Mouse (Mus musculus) kidney, postnatal 25 days (tissue): ENCODE results near the gene Ppm1n.

ENCODE experiments used
- DNase-seq, 2 experiments: peaks; one replicate each; pipeline ENCODE4 v3.0.0; 2021; ENCODE audit warnings: mixed read lengths in 2 of 2

Gene Ppm1n

DNA sequence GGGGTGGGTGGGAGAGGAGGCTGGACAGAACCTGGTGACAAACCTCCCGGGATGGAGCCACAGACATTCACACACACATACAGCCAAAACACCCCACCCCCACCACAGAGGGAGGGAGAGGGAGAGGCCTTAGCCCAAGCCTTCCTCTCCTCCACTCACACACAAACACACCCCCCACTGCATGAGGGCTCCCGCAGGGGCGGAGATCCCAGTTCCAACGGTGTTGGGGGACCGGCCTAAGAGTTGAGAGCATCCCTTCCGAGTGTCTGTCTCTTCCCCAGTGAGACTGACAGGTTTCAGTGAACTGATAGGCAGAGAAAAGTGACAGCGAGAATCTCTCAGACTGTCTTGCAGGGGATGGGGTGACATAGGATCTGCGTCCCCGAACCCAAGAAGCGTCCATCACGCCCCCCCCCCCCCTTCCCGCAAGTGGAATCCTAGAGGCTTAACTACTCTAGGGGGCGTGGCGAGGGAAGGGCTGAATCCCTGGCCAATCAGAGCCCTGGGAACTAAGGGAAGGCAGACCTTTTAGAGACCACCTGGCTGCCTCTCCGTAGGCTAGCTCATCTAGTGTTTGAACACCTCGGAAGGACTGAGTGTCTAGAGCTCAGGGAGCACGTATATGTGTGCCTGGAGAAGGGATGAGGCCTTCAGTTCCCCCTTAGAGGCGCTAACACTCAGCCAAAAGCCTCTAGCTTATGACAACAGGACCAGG, 28.0 kb upstream of the Ppm1n start:
- DNase-seq = peak; percentile 88

DNA sequence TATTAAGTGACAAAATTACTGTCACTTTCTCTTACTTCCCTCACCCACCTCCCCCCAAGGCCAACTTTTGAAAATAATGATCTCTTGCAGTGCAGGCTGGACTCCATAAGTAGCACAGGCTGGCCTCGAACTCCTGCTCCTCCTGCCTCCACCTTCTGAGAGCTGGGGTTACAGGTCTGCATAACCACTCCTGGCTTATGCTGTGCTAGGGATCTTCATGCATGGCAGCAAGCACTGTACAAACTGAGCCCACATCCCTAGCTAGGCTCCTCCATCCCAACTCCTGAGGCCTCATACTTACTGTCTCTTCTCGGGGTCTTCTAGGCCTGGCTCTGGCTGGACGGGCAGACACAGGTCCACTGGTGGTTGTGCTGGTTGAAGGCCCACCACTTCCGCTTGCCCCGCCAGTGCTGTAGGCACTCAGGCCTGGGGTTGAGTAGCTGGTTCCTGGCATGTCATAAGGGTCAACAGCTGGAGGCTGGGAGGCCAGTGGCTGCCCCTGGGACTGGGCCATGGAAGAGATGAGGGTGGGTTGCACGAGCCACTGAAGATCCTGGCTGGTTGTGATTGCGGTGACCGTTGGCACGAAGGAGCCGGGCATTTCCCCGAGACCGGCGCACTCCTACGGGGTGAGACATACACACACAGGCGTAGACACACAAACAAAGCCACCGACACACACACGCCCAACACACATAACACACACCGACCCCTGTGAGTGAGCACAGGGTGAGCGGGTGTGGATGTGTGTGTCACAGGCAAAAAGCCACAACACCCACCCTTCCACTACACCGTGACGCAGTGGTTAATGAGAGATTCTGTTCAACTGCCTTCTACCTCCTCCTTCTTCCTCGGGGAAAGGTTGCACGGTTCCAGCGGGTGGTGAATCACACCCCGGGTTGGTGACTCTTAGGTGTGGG, 27.2 kb upstream of the Ppm1n start:
- peak in 1 of 2 experiments; percentile 34 for DNase-seq

DNA sequence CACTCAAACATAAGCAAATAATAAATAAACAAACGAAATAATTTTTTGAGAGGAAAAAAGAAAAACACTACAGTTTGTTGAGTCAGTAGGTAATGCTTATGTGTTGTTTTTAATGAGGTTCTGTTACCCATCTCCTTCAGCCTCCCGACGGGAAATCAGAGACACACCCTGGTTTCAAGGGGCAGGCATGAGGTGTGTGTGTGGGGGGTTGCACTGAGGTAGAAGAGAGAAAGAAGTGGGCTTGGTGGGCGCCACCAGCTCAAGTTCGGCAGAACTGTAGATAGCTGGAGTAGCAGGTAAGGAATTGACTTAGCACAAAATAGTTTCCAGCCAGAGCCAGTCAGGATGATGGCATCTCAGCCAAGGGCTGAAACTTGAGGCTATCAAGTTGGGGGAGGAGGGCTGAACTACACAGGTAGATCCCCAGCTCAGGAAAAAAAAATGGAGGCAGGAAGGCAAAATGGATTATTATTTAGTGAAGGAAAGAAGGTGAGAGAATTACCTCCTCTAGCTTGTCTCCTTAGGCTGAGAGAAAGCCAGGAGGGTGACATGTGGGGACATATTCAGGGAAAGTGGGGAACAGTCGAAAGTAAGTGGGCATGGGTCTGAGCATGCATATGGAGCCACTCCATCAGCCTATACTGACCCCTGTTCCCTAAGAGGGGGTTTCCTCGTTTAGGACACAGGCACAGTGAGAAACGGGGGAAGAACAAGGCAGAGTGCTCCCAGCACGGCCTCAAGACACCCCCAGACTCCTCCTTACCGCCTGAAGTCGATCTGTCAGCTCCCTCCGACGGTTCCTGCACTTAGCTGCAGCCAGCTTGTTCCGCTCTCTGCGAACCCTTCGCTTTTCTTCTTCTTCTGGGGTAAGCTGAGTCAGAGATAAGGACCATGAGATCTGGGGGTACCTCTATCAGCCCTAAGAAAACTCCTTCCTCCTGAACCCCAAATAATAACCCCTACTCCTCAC, 26.2 kb upstream of the Ppm1n start:
- DNase-seq = no peak

DNA sequence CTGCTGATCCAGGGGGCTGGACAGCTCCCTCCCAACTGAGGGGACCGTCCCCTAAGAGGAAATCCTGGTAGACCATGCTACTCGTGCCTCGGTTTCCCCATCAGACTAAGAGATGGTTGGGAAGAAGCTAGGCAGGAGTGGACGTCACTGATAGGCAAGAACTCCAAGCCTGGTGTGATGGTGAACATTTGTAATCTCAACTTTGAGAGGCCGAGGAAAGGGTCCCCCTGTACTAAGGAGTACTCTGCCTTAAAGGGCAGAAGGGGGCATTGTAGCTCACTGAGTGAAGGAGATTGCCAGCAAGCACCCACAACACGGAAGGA, 25.5 kb upstream of the Ppm1n start:
- no peak for DNase-seq

DNA sequence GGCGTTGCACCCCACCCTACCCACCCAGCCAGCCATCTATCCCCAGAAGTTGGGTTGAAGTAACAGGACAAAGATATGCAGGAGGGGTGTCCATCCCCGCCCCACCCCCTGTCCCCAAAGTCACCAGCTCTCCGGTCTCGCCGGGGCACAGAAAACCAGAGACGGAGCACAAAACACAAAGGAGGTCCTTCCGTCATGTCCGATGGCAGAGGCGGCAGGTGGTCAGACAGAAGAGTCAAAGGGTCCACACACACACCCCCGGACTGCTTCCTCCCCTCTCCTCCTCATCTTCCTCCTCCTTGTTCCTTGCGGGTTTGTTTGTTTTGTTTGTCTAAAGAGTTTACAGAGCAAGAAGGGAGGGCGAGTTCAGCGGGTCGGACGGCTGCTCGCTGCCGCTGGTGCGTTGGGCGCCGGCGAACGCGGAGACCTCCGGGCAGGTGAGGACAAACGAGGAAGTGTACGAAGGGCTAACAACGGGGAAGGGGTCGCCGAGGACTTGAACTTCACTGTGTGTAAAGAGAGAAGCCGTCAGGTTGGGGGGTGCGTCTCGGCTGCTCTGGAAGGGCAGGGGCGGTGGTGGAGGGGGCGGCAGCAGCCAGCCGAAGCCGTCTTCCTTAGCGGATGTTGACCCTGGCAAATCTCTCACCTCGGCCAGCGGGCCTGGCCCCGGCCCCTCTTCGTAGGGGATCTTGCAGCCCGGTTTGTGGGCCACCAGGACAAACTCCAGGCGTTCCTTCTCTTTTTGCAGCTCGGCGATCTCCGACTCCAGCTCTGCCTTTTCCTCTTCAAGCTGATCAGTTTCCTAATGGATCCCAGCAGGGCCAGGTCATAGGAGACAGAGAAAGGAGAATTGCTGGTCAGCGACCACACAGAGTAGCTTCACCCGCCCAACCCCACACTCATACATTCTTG, 24.9 kb upstream of the Ppm1n start:
- no peak for DNase-seq

DNA sequence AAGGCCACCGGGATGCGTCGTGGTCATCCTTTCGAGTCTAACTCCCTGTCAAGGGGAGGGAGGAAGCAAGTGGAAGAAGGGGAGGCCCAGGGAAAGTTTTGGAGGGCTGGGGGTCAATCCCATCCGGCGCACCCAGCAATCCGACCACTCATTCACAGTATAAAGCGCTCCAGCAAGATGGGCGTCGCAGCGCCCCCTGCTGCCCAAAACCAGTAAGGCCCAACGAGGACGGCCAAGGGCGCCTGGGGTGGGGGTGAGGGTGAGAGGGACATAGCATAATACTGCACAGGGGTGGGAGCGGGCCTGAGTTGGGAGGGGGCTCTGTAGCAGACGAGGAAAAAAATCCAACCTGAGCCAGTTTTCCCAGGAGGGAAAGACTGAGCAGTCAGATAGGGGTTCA, 23.9 kb upstream of the Ppm1n start:
- peak; percentile 79 to 81 for DNase-seq

DNA sequence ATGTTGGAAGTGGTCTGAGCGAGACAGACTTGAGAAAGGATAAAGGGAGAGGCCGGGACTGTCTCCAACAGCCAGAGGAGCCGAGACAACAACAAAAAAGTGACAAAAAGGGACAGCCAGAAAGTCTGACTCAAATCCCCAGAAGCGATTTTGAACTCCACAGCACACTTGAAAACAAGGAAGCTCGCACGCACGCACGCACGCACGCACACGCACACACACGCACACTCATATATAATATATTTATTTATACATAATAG, 23.1 kb upstream of the Ppm1n start:
- DNase-seq = no peak

DNA sequence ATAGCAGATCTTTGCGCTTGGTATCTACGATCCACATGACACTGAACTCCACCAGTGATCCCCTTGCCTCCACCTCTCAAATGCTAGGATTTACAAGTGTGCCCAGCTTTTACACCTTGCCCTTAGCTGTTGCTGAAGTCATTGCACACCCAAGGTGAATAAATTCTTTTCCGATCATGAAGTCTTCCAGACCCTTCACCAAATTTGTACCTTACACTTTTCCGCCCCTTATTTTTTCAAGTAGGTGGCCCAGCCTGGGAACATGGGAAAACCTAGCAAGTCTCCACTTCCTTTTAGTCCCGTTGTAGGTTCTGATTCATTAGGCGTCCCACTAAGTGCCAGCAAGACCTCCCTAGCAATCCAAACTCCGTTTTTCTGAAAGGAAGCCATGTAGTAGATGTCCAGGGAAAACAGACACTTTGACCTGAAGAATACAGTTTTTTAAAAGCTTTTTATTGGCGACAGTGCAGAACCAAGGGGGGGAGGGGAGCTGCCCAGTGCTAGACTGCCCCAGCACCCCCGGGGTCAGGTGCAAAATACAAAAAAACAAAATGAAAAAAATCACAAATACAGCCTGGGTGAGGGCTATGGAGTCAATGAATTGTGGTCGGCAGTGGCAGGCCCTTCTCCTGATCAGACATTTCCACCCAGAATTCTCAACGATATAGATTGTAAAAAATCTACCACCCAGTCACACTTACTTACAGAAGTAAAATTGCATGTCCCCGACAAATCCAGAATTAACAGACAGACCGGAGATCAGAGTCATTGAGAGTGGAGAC, 22.6 kb upstream of the Ppm1n start:
- DNase-seq = no peak

DNA sequence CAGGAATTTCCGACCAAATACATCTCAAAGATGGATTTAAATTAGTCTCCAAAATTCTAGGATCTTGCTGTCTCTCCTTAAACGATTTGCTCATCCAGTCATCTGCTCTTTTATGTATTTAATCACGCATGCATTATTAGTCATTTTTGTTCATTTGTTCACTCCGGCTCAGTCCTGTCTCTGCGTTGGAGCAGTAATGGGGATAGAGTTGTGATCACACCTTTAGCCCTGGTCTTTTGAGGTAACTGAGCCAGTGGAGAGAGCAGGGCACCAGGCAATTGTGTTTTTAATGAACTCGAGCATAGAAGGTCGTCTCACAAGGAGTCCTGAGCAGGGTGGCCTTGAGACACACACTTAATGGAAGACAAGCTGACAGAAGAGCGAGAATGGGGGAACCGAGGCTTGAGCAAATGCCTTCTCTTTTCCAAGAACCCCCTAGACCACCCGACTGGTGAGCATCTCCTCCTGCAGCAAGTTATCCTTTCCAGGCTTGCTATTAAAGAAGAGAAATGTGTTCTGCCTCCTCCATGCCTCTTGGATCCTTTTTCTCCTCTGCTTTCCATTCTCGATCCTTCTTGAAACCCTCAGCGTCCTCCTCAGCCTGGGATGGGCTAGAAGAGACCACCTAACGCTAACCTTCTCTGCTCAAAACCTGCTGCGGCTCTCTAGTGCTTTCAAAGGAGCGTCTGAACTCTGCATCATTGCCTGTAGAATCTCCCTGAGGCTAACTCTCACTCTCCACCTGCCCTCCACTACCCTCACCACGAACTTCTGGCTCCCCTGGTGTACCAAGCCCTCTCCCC, 21.8 kb upstream of the Ppm1n start:
- DNase-seq = no peak

DNA sequence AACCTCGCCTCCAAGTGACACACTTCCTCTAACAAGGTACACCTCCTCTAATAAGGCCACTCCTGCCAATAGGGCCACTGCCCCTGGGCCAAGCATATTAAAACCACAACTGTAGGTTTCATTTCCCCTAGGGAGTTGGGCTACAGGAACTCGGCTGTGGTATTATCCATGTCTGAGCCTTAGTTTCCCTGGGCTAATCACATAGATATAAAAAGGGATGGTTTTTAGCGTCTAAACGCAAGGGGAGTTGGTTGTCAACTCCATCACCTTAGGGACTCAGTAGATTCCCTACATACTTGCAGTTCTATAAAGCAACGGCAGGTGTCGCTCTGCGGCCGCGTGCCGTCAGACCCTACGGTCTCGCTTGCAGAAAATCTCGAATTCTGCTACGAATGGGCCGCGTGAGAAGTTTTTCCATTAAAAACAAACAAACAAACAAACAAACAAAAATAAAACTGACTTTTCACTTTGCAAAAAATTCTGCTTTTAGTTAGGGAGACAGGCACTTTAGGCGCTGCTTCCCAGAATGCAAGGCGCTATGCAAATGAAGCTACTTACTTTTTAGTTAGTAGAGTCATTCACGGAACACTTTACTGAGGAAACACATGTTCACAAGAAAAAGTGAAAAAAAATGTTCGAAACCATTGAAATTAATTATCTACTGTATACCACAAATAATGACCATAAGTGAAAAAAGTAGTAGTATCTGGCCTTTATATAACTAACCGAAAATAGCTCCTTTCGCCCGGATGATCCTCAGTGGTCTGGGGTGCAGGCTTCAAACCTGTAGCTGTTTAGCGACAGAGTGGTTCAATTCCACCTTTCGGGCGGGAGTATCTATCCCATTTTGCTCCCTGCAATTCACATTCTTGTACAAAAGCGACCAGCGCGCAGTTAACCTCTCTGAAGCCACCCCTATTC, 20.9 kb upstream of the Ppm1n start:
- DNase-seq = peak; percentile 86 to 89

DNA sequence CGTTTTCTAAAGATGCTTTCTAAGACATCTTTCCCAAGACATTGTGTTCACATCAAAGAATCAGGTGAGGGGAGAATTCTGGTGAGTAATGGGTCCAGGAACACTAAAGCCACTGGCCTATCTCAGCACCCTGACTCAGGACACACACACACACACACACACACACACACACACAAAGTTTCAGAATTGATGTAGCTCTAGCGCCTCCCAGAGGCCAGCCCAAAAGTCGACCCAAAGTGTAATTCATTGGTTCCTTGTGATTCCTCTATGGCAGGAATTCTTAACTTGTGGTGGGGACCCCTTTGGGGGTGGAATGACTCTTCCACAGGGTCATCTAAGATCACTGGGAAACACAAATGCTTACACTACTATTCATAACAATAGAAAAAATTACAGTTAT, 19.3 kb upstream of the Ppm1n start:
- DNase-seq = peak; percentile 61 to 62

DNA sequence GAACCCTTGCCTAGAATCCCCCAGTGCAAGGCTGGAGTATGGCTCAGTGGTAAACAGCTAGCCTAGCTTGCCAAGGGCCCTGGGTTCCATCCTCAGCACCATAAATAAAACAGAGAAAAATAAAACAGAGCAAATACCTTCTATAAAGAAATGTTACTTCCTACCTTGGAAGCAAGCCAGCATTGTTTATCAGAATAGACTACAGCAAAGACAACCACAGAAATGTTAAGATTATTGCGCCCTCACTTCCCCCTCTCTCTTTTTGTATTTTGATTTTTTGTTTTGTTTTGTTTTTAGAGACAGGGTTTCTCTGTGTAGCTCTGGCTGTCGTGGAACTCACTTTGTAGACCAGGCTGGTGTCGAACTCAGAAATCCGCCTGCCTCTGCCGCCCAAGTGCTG, 17.9 kb upstream of the Ppm1n start:
- no peak for DNase-seq

DNA sequence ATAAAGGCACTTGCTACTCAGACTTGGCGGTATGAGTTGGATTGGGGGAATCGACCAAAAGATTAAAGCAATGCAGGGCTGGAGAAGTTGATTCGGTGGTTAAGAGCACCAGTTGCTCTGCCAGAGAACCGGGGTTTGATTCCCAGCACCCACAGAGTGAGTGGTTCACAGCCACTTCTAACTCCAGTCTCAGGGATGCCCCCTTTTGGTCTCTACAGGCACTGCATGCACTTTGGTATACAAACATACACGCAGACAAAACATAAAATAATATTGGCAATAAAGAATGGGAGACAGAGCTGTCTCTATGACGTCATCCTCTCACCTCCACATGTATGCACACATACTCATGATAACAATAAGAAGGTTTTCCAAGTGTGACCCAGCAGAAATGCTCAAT, 17.2 kb upstream of the Ppm1n start:
- DNase-seq = peak in 1 of 2 experiments; percentile 36

DNA sequence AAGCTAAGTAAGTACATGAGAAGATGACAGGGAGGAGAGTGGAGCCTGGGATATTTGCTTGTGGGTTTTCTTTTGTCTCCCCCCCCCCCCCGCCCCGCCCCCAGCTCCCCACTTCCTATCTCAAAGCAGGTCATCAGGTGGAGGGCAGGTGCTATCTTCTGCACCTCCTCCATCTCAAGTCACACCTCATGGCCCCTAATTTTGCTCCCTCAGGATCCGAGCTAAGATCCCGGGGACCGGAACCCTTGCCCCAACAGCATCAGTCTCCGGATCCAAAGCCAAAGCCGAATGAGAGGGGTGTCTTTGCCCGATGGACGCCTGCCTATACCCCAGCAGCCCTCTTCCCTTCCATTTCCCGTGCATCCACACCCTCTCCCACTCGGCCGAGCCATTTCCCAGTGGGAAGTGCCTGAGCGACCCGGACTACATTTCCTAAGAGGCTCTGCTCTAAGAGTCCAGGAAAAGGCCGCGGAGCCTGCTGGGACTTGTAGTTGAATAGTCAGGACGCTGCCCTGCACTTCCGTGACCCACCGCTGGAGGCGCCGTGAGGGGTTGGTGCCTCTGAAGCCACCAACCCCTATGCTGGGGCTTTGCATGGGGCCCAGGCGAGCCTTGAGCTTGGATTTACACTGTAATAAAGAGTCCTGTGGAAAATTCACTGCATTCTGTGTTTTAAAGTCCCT, 15.8 kb upstream of the Ppm1n start:
- DNase-seq = peak; percentile 97 to 99

DNA sequence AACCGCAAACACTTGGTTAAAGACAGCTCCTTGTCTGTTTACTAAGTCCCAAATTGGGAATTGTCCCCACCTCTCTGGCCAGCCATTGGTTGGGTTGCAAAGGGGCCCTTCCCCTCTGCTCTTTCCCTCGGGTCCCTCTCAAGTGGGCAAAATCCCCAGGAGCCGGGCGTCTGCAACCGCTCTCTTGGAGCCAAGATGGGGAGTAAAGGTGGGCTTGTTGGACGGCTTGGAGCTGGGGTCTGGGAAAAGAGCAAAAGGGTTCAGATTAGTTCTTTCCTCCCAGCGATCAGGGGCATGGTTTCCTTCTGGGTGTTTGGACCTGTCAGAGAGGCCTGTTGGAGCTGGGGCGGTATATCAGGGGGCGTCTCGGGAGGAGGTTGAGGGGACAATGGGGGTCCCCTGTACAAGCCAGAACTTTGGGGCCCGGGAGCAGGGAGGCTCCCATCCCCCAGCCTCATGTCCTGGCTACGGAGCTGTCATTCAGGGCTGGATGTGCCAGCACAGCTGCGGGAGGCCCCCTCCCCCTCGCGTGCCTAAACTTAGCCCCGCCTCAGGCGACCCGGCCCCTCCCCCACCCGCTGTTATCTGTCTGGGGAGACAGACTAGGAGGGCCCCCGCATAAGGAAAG, 11.2 kb upstream of the Ppm1n start:
- DNase-seq = peak; percentile 27 to 52

DNA sequence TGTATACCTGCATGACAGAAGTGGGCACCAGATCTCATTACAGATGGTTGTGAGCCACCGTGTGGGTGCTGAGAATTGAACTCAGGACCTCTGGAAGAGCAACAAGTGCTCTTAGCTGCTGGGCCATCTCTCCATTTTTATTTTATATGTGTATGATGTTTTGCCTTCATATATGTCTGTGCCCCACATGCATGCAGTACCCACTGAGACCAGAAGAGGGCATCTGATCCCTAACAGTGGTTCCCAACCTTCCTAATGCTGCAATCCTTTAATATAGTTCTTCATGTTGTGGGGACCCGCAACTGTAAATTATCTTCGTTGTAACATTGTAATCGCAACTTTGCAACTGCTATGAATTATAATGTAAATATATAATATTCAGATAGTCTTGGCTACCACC, 4.9 kb upstream of the Ppm1n start:
- DNase-seq = peak in 1 of 2 experiments; percentile 80

DNA sequence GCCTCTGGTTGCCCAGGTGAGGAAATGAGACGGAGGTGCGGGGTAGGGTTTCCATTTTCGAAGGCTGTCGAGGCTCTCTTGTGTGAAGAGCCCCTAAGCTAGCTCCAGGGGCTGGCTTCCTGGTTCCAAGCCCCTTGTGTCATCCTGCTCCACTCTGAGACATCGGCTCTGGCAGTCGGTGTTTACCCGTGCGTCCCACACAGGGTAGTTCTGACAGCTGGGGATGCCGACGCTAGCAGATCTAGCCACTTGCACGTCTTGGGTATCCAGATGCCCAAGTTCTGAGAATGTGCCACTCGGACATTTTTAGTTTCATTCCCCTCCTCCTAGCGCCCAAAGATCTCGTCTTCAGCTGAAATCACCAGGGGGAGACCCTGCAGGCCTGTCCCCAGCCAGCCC, 3.5 kb upstream of the Ppm1n start:
- DNase-seq = no peak

DNA sequence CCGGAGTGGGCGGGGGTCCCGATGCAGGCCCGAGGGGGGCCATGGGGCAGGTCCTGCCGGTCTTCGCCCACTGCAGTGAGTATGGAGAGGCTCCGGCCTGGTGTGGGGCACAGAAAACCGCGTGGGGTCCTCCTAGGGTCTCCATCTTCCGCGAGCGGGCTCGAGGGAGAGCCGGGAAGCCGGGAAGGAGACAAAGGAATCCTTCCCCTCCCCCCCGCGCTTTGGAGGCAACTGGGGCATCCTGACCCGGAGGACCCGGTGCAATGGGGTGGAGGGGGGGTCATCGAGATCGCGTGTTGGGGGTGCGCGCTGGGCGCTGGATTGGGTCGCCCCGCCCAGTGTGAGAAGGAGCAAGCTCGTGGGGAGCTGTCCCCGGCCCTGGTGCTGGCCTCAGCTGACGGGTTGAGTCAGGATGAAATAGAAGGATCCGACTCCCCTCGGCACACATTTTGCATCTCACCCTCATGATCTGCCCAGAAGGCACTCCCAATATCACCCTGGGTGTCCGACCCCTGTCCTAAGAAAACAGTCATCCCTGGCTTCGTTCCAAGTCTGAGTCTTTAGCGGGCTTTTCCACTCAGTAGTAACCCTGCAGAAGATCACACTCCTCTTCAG, 3.0 kb upstream of the Ppm1n start:
- peak; percentile 75 to 81 for DNase-seq
